25 mouse cellular contexts compared by ENCODE assay signal in genomic region chr10:68495246-68495645, GRCm38 (mm10). TPM values are rescaled to one million over a fixed set of nuclear protein-coding genes. Genes with fewer than 3 reads are reported as not detected.
A peak's percentile ranks its signal among the peaks of the same experiment; 100 is the strongest.
DNase-seq lines count a peak whose midpoint lies in the region; ATAC-seq lines count a peak whose summit lies in the region.
"Had no signal": no experiment of that assay in that cellular context is flagged by ENCODE, and none has a peak within 500 bp of the region (broad histone marks: within the 10 kb centered on the region; RNA-seq: fewer than 3 reads in every experiment).

No protein-coding gene starts in this region.

- WGBS in kidney, embryonic 16.5 days: 71% methylated on average over 2 of the region's 2 CpGs
- 68% methylated on average over 2 of the region's 2 CpGs for WGBS in kidney, embryonic 14.5 days

- H3K9me3 ChIP-seq in kidney, embryonic 16.5 days (ENCODE audit: low read length): no peaks in the 10 kb centered on the region
- H3K9me3 ChIP-seq in kidney, embryonic 14.5 days (ENCODE audit: control insufficient read depth, low read length): no peaks in the 10 kb centered on the region
- H3K9me3 ChIP-seq: embryonic facial prominence, embryonic 13.5 days; embryonic facial prominence, embryonic 15.5 days; forebrain, embryonic 10.5 days; forebrain, embryonic 12.5 days had no signal

- H3K27me3 ChIP-seq in kidney, embryonic 16.5 days (ENCODE audit: insufficient read depth, low read length): no peaks in the 10 kb centered on the region
- no peaks in the 10 kb centered on the region for H3K27me3 ChIP-seq in kidney, embryonic 14.5 days (ENCODE audit: control insufficient read depth, insufficient read depth, low read length)
- H3K27me3 ChIP-seq: embryonic facial prominence, embryonic 13.5 days; embryonic facial prominence, embryonic 15.5 days; forebrain, embryonic 12.5 days had no signal

- H3K9ac ChIP-seq in kidney, embryonic 16.5 days (replicated peaks; ENCODE audit: low read length): no peak overlapping the region
- H3K9ac ChIP-seq in kidney, embryonic 14.5 days (ENCODE audit: low read depth, low read length): no peak overlapping the region
- H3K9ac ChIP-seq: embryonic facial prominence, embryonic 13.5 days; embryonic facial prominence, embryonic 15.5 days; forebrain, embryonic 12.5 days had no signal

- H3K4me1 ChIP-seq in kidney, embryonic 16.5 days (ENCODE audit: insufficient read depth, low read length): peaks cover 12% of the 10 kb centered on the region
- H3K4me1 ChIP-seq in kidney, embryonic 14.5 days (ENCODE audit: control insufficient read depth, insufficient read depth, low read length): peaks cover 4% of the 10 kb centered on the region; the same call in 1 of the 2 replicates
- H3K4me1 ChIP-seq: forebrain, embryonic 12.5 days had no signal

- no peak overlapping the region for H3K4me2 ChIP-seq in kidney, embryonic 16.5 days (replicated peaks; ENCODE audit: low read depth, low read length)
- H3K4me2 ChIP-seq in kidney, embryonic 14.5 days (replicated peaks; ENCODE audit: low read depth, low read length): no peak overlapping the region
- H3K4me2 ChIP-seq: embryonic facial prominence, embryonic 13.5 days; embryonic facial prominence, embryonic 15.5 days; forebrain, embryonic 12.5 days had no signal

- no peak for ATAC-seq in kidney, embryonic 16.5 days (ENCODE audit: low FRiP score, low TSS enrichment)
- no peak for ATAC-seq in kidney, embryonic 14.5 days (ENCODE audit: low FRiP score, low TSS enrichment)
- ATAC-seq: forebrain, embryonic 14.5 days had no signal

- DNase-seq in kidney, adult 11 months: peak; percentile 43
- peak; percentile 47 to 63 for DNase-seq in kidney, adult 8-10 months
- peak; percentile 16 for DNase-seq in kidney, postnatal 14 days
- DNase-seq in kidney, adult 18-20 months: no peak
- peak; percentile 55 to 64 for DNase-seq in kidney, postnatal 36 days
- DNase-seq in spleen, postnatal 36 days (ENCODE audit: low spot score in 2 of 2): no peak
- DNase-seq: adrenal gland, adult 2 months; adrenal gland, postnatal 10 days; adrenal gland, postnatal 25 days; cerebellum, adult 11 months; cerebellum, adult 18-20 months; cerebellum, adult 8-10 months; cerebellum, adult 9-11 months; cerebellum, postnatal 14 days; cerebellum, postnatal 36 days; embryo, embryonic 11 days had no signal

- H3K36me3 ChIP-seq in kidney, embryonic 16.5 days (ENCODE audit: insufficient read depth, low read length): no peaks in the 10 kb centered on the region
- H3K36me3 ChIP-seq in kidney, embryonic 14.5 days (ENCODE audit: control insufficient read depth, insufficient read depth, low read length): no peaks in the 10 kb centered on the region
- H3K36me3 ChIP-seq: embryonic facial prominence, embryonic 13.5 days; embryonic facial prominence, embryonic 15.5 days; forebrain, embryonic 10.5 days; forebrain, embryonic 12.5 days had no signal

- no peak overlapping the region for H3K27ac ChIP-seq in kidney, embryonic 16.5 days (ENCODE audit: low read length)
- no peak overlapping the region for H3K27ac ChIP-seq in kidney, embryonic 14.5 days (ENCODE audit: low read depth, low read length)
- H3K27ac ChIP-seq: embryonic facial prominence, embryonic 13.5 days; embryonic facial prominence, embryonic 15.5 days; forebrain, embryonic 10.5 days; forebrain, embryonic 12.5 days had no signal

- no peak overlapping the region for H3K4me3 ChIP-seq in kidney, embryonic 16.5 days (ENCODE audit: low read length)
- H3K4me3 ChIP-seq in kidney, embryonic 14.5 days (ENCODE audit: low read length): no peak overlapping the region
- H3K4me3 ChIP-seq: embryonic facial prominence, embryonic 13.5 days; embryonic facial prominence, embryonic 15.5 days; erythroblast, embryonic 14.5 days; forebrain, embryonic 10.5 days; forebrain, embryonic 12.5 days had no signal

RNA-seq across cellular contexts. Expression of gene Cabcoco1, which starts 46.5 kb away (rescaled TPM):
- polyA plus RNA-seq in kidney, embryonic 16.5 days (2015; fragmentation: Nextera tagmentation; extraction: Ambion mirVana): 8.6 and 8.8 TPM in 2 replicates
- 4.1 and 5.2 TPM in 2 replicates for polyA plus RNA-seq in kidney, embryonic 14.5 days (2014; fragmentation: Nextera tagmentation; extraction: Ambion mirVana)
- polyA plus RNA-seq: C2C12; erythroblast, embryonic 14.5 days; forebrain, embryonic 10.5 days had no signal

Comparison
In these comparisons a context has a peak if more than half of its experiments do, and no peak if none do; other contexts are left out.
1. DNase-seq: peak in kidney, adult 11 months (single experiment), kidney, adult 8-10 months (2 of 2), kidney, postnatal 14 days (single experiment) and kidney, postnatal 36 days (2 of 2); none in kidney, adult 18-20 months (single experiment) and spleen, postnatal 36 days (0 of 2).